Mouse (Mus musculus): Measurements from ENCODE around the gene Rnls. TPM values are rescaled to one million over a fixed set of nuclear protein-coding genes. Genes with fewer than 3 reads are reported as not detected.

Gene Rnls
- polyA plus RNA-seq, 1 experiment from 2014 or later, result 7.5 TPM

GRCm38 (mm10) chr19:33101093-33102007 lies 290.7 kb downstream of the Rnls start:
- no peaks in the 10 kb centered on the region for H3K27me3 ChIP-seq
- H3K27ac ChIP-seq, result 0 out of 2 replicates have a peak overlapping the region, but pooled peaks have one; percentile 2
- no peaks in the 10 kb centered on the region for H3K36me3 ChIP-seq
- WGBS, result 28% methylated on average over 13 of the region's 13 CpGs
- H3K4me2 ChIP-seq, result peak overlapping the region; percentile 40
- no peak for ATAC-seq (ENCODE audit: insufficient number of reproducible peaks, insufficient read depth, low FRiP score, low TSS enrichment, low read depth)
- no peak overlapping the region for H3K4me3 ChIP-seq
- H3K9me3 ChIP-seq, result no peaks in the 10 kb centered on the region
- H3K4me1 ChIP-seq, result peaks cover 21% of the 10 kb centered on the region
- H3K9ac ChIP-seq, result no peak overlapping the region

GRCm38 (mm10) chr19:33100598-33100997 lies 291.5 kb downstream of the Rnls start:
- no peak for ATAC-seq (ENCODE audit: insufficient number of reproducible peaks, insufficient read depth, low FRiP score, low TSS enrichment, low read depth)
- H3K4me3 ChIP-seq, result no peak overlapping the region
- H3K9me3 ChIP-seq, result no peaks in the 10 kb centered on the region
- no peak overlapping the region for H3K4me2 ChIP-seq
- no peaks in the 10 kb centered on the region for H3K36me3 ChIP-seq
- peaks cover 21% of the 10 kb centered on the region for H3K4me1 ChIP-seq
- WGBS, result 65% methylated on average over 3 of the region's 3 CpGs
- H3K27me3 ChIP-seq, result no peaks in the 10 kb centered on the region
- 0 out of 2 replicates have a peak overlapping the region, but pooled peaks have one; percentile 2 for H3K27ac ChIP-seq
- no peak overlapping the region for H3K9ac ChIP-seq

GRCm38 (mm10) chr19:33100031-33100430 lies 292.1 kb downstream of the Rnls start:
- no peaks in the 10 kb centered on the region for H3K36me3 ChIP-seq
- H3K4me3 ChIP-seq, result no peak overlapping the region
- WGBS, result 54% methylated on average over 4 of the region's 4 CpGs
- H3K27me3 ChIP-seq, result no peaks in the 10 kb centered on the region
- H3K27ac ChIP-seq, result no peak overlapping the region
- no peaks in the 10 kb centered on the region for H3K9me3 ChIP-seq
- ATAC-seq (ENCODE audit: insufficient number of reproducible peaks, insufficient read depth, low FRiP score, low TSS enrichment, low read depth), result no peak
- H3K4me1 ChIP-seq, result peaks cover 21% of the 10 kb centered on the region
- no peak overlapping the region for H3K9ac ChIP-seq
- no peak overlapping the region for H3K4me2 ChIP-seq

- Histone ChIP-seq H3K27ac (no peak overlapping the region), H3K4me3 (no peak overlapping the region), H3K9me3 (no peaks in the 10 kb centered on the region), H3K36me3 (no peaks in the 10 kb centered on the region), H3K4me1 (peaks cover 24% of the 10 kb centered on the region), H3K4me2 (no peak overlapping the region), H3K27me3 (no peaks in the 10 kb centered on the region), H3K9ac (no peak overlapping the region)
- WGBS, result 59% methylated on average over 9 of the region's 9 CpGs
- ATAC-seq (ENCODE audit: insufficient number of reproducible peaks, insufficient read depth, low FRiP score, low TSS enrichment, low read depth), result no peak
Observed at GRCm38 (mm10) chr19:33099201-33099788, 292.8 kb downstream of the Rnls start.

GRCm38 (mm10) chr19:33097691-33098090 lies 294.4 kb downstream of the Rnls start:
- 41% methylated on average over 3 of the region's 3 CpGs for WGBS
- Histone ChIP-seq H3K4me1 (peaks cover 24% of the 10 kb centered on the region), H3K4me3 (no peak overlapping the region), H3K9me3 (no peaks in the 10 kb centered on the region), H3K4me2 (no peak overlapping the region), H3K27ac (no peak overlapping the region), H3K36me3 (no peaks in the 10 kb centered on the region), H3K9ac (no peak overlapping the region), H3K27me3 (no peaks in the 10 kb centered on the region)
- ATAC-seq (ENCODE audit: insufficient number of reproducible peaks, insufficient read depth, low FRiP score, low TSS enrichment, low read depth), result no peak

GRCm38 (mm10) chr19:33096581-33096980 lies 295.5 kb downstream of the Rnls start:
- ATAC-seq (ENCODE audit: insufficient number of reproducible peaks, insufficient read depth, low FRiP score, low TSS enrichment, low read depth), result no peak
- Histone ChIP-seq H3K4me3 (no peak overlapping the region), H3K27ac (no peak overlapping the region), H3K9me3 (no peaks in the 10 kb centered on the region), H3K36me3 (no peaks in the 10 kb centered on the region), H3K4me2 (no peak overlapping the region), H3K9ac (no peak overlapping the region), H3K4me1 (peaks cover 16% of the 10 kb centered on the region), H3K27me3 (no peaks in the 10 kb centered on the region)
- WGBS, result 92% methylated on average over 5 of the region's 5 CpGs

- no peak overlapping the region for H3K27ac ChIP-seq
Observed at GRCm38 (mm10) chr19:33092575-33092974, 299.5 kb downstream of the Rnls start.

GRCm38 (mm10) chr19:33091324-33091723 lies 300.8 kb downstream of the Rnls start:
- no peak overlapping the region for H3K9ac ChIP-seq
- no peak overlapping the region for H3K27ac ChIP-seq
- H3K4me2 ChIP-seq, result no peak overlapping the region
- H3K27me3 ChIP-seq, result no peaks in the 10 kb centered on the region
- ATAC-seq (ENCODE audit: insufficient number of reproducible peaks, insufficient read depth, low FRiP score, low TSS enrichment, low read depth), result no peak
- no peaks in the 10 kb centered on the region for H3K36me3 ChIP-seq
- H3K9me3 ChIP-seq, result no peaks in the 10 kb centered on the region
- 0 out of 2 replicates have a peak, but pooled peaks cover 3% of the 10 kb centered on the region for H3K4me1 ChIP-seq
- WGBS, result 52% methylated on average over 3 of the region's 3 CpGs
- no peak overlapping the region for H3K4me3 ChIP-seq

More at GRCm38 (mm10) chr19:33092575-33092974, 299.5 kb downstream of the Rnls start:
- no peak overlapping the region for H3K4me2 ChIP-seq
- H3K4me1 ChIP-seq, result 0 out of 2 replicates have a peak, but pooled peaks cover 3% of the 10 kb centered on the region
- no peak for ATAC-seq (ENCODE audit: insufficient number of reproducible peaks, insufficient read depth, low FRiP score, low TSS enrichment, low read depth)
- H3K4me3 ChIP-seq, result no peak overlapping the region
- no peaks in the 10 kb centered on the region for H3K9me3 ChIP-seq
- H3K9ac ChIP-seq, result no peak overlapping the region
- H3K27me3 ChIP-seq, result no peaks in the 10 kb centered on the region
- H3K36me3 ChIP-seq, result no peaks in the 10 kb centered on the region

GRCm38 (mm10) chr19:33088868-33089267 lies 303.2 kb downstream of the Rnls start:
- Histone ChIP-seq H3K36me3 (no peaks in the 10 kb centered on the region), H3K9me3 (no peaks in the 10 kb centered on the region), H3K4me3 (no peak overlapping the region), H3K9ac (no peak overlapping the region), H3K4me1 (no peaks in the 10 kb centered on the region), H3K4me2 (no peak overlapping the region), H3K27ac (no peak overlapping the region), H3K27me3 (no peaks in the 10 kb centered on the region)
- WGBS, result 65% methylated on average over 2 of the region's 2 CpGs
- ATAC-seq (ENCODE audit: insufficient number of reproducible peaks, insufficient read depth, low FRiP score, low TSS enrichment, low read depth), result no peak

- H3K27ac ChIP-seq, result no peak overlapping the region
- H3K36me3 ChIP-seq, result no peaks in the 10 kb centered on the region
- no peaks in the 10 kb centered on the region for H3K9me3 ChIP-seq
- H3K27me3 ChIP-seq, result no peaks in the 10 kb centered on the region
- H3K4me2 ChIP-seq, result no peak overlapping the region
- no peak overlapping the region for H3K4me3 ChIP-seq
- no peak for ATAC-seq (ENCODE audit: insufficient number of reproducible peaks, insufficient read depth, low FRiP score, low TSS enrichment, low read depth)
- peaks cover 9% of the 10 kb centered on the region for H3K4me1 ChIP-seq
- no peak overlapping the region for H3K9ac ChIP-seq
- 68% methylated on average over 4 of the region's 4 CpGs for WGBS
Observed at GRCm38 (mm10) chr19:33087961-33088360, 304.1 kb downstream of the Rnls start.

All from embryonic facial prominence, embryonic 13.5 days (tissue).